Mouse (Mus musculus): ENCODE data around the gene Rps15.

The Rps15 gene

GRCm38 (mm10) chr10:80343425-80343895, 51.2 kb downstream of the Rps15 start:
- no peak for DNase-seq
